Mouse (Mus musculus) ES-Bruce4 (cell line): ENCODE results near the gene Gm9958. TPM values are rescaled to one million over a fixed set of nuclear protein-coding genes. Genes with fewer than 3 reads are reported as not detected.

Experiments used
- H3K27ac ChIP-seq: 2 replicates; pipeline ENCODE4 v1.5.1; 2012; ENCODE audit warnings: low read length, inconsistent platforms; ENCODE audit not compliant: insufficient read depth
- H3K27me3 ChIP-seq: 2 replicates; pipeline ENCODE4 v1.6.1; 2012; ENCODE audit warnings: mild to moderate bottlenecking, low read length, inconsistent platforms; ENCODE audit not compliant: control insufficient read depth, poor library complexity, insufficient read depth, severe bottlenecking
- H3K36me3 ChIP-seq: 2 replicates; pipeline ENCODE4 v1.6.1; 2012; ENCODE audit warnings: inconsistent platforms, mild to moderate bottlenecking, low read length, moderate library complexity; ENCODE audit not compliant: control insufficient read depth, poor library complexity, insufficient read depth, severe bottlenecking
- H3K4me1 ChIP-seq: one replicate; pipeline ENCODE4 v1.8.1; 2011; ENCODE audit warnings: low read length; ENCODE audit not compliant: control insufficient read depth, insufficient read depth
- H3K4me3 ChIP-seq: 2 replicates; pipeline ENCODE4 v1.5.1; 2011; ENCODE audit warnings: low read depth, mild to moderate bottlenecking, low read length
- H3K9ac ChIP-seq: 2 replicates; pipeline ENCODE4 v1.6.1; 2012; ENCODE audit warnings: low read depth, mild to moderate bottlenecking, inconsistent platforms; ENCODE audit not compliant: poor library complexity, severe bottlenecking
- H3K9me3 ChIP-seq: replicated peaks from 2 replicates; pipeline ENCODE4 v1.6.1; 2012; ENCODE audit warnings: mild to moderate bottlenecking, low read length, inconsistent platforms; ENCODE audit not compliant: control insufficient read depth, poor library complexity, insufficient read depth, severe bottlenecking
- CTCF ChIP-seq: IDR thresholded peaks from one replicate; pipeline ENCODE4 v1.8.1; 2011; ENCODE audit warnings: low read depth, low read length
- EP300 ChIP-seq: IDR thresholded peaks from 2 replicates; pipeline ENCODE4 v1.6.1; 2011; ENCODE audit warnings: low read depth, low read length; ENCODE audit not compliant: insufficient read depth
- POLR2A ChIP-seq: IDR thresholded peaks from one replicate; pipeline ENCODE4 v1.8.1; 2011; ENCODE audit warnings: low read length; ENCODE audit not compliant: insufficient read depth
- polyA plus RNA-seq: library from polyadenylated mRNA; stranded (reverse); fragments of >200 nt; gene quantifications from 2 replicates; pipeline ENCODE4 v1.2.4, GENCODE M21; 2011; ENCODE audit warnings: low read depth; ENCODE audit not compliant: missing spikeins, insufficient read depth, insufficient read length

Gm9958 gene
- polyA plus RNA-seq, 1 experiment = 3.8 TPM

- H3K27me3 ChIP-seq = no peaks in the 10 kb centered on the region
- H3K4me1 ChIP-seq = peaks cover 2% of the 10 kb centered on the region
- peak within 1 kb of the TSS; percentile 96 for H3K4me3 ChIP-seq
- H3K9me3 ChIP-seq = no peaks in the 10 kb centered on the region
- no peak for TF ChIP-seq CTCF
- no peak for TF ChIP-seq EP300
- no peak for TF ChIP-seq POLR2A
- H3K36me3 ChIP-seq = peaks cover 13% of the 10 kb centered on the region
- peak within 1 kb of the TSS; percentile 75 for H3K27ac ChIP-seq
- peak within 1 kb of the TSS; percentile 98 for H3K9ac ChIP-seq
These were observed 610 bp upstream of the Gm9958 start, which contains the start of gene Ankrd17 for GRCm38 (mm10) chr5:90366121-90367066. TSS of gene Ankrd17 (minus strand) at chr5:90366577.

GRCm38 (mm10) chr5:90370401-90370800, 3.4 kb downstream of the Gm9958 start:
- Histone ChIP-seq H3K27me3 (no peaks in the 10 kb centered on the region), H3K9me3 (peaks cover 9% of the 10 kb centered on the region; the same call in 1 of the 2 replicates), H3K36me3 (no peaks in the 10 kb centered on the region), H3K27ac (no peak overlapping the region), H3K4me1 (peaks cover 2% of the 10 kb centered on the region), H3K4me3 (no peak overlapping the region), H3K9ac (no peak overlapping the region)
- TF ChIP-seq POLR2A = no peak
- TF ChIP-seq CTCF = no peak
- no peak for TF ChIP-seq EP300

GRCm38 (mm10) chr5:90373708-90374107, 6.7 kb downstream of the Gm9958 start:
- Histone ChIP-seq H3K9ac (no peak overlapping the region), H3K36me3 (no peaks in the 10 kb centered on the region), H3K27ac (no peak overlapping the region), H3K4me3 (no peak overlapping the region), H3K27me3 (no peaks in the 10 kb centered on the region), H3K9me3 (peaks cover 9% of the 10 kb centered on the region; the same call in 1 of the 2 replicates), H3K4me1 (no peaks in the 10 kb centered on the region)
- TF ChIP-seq CTCF = no peak
- TF ChIP-seq EP300 = no peak
- no peak for TF ChIP-seq POLR2A

- Histone ChIP-seq H3K9ac (no peak overlapping the region), H3K36me3 (no peaks in the 10 kb centered on the region), H3K4me1 (no peaks in the 10 kb centered on the region), H3K27ac (no peak overlapping the region), H3K27me3 (no peaks in the 10 kb centered on the region), H3K9me3 (no peaks in the 10 kb centered on the region), H3K4me3 (no peak overlapping the region)
- TF ChIP-seq EP300 = no peak
These were observed 14.5 kb downstream of the Gm9958 start for GRCm38 (mm10) chr5:90381458-90381857.

- no peaks in the 10 kb centered on the region for H3K4me1 ChIP-seq
These were observed 16.1 kb downstream of the Gm9958 start for GRCm38 (mm10) chr5:90383080-90383479.

GRCm38 (mm10) chr5:90393764-90394163, 26.8 kb downstream of the Gm9958 start:
- H3K27me3 ChIP-seq = peaks cover 1% of the 10 kb centered on the region; the same call in 1 of the 2 replicates
- TF ChIP-seq EP300 (no peak), POLR2A (no peak), CTCF (no peak)
- H3K36me3 ChIP-seq = no peaks in the 10 kb centered on the region
- H3K9ac ChIP-seq = no peak overlapping the region
- H3K4me3 ChIP-seq = no peak overlapping the region
- H3K9me3 ChIP-seq = no peaks in the 10 kb centered on the region
- no peaks in the 10 kb centered on the region for H3K4me1 ChIP-seq
- no peak overlapping the region for H3K27ac ChIP-seq

More at GRCm38 (mm10) chr5:90383080-90383479, 16.1 kb downstream of the Gm9958 start:
- no peaks in the 10 kb centered on the region for H3K9me3 ChIP-seq
- no peak overlapping the region for H3K9ac ChIP-seq
- H3K27ac ChIP-seq = no peak overlapping the region
- H3K27me3 ChIP-seq = no peaks in the 10 kb centered on the region
- H3K4me3 ChIP-seq = no peak overlapping the region
- TF ChIP-seq EP300 = no peak
- no peak for TF ChIP-seq CTCF
- TF ChIP-seq POLR2A = no peak
- no peaks in the 10 kb centered on the region for H3K36me3 ChIP-seq
